Mouse (Mus musculus) brain, embryonic 14.5 days (tissue): ENCODE data around the gene Zfhx3.

Source experiments
- CTCF ChIP-seq: fragments of 200-500 bp; IDR thresholded peaks from 2 replicates; pipeline ENCODE4 v1.5.1; 2012; ENCODE audit warnings: inconsistent platforms, mild to moderate bottlenecking, moderate library complexity, borderline replicate concordance; ENCODE audit not compliant: insufficient read depth, insufficient read length; ENCODE audit errors: extremely low read depth
- POLR2A ChIP-seq: fragments of 200-500 bp; IDR thresholded peaks from 2 replicates; pipeline ENCODE4 v1.6.1; 2012; ENCODE audit warnings: mild to moderate bottlenecking, inconsistent platforms, borderline replicate concordance; ENCODE audit not compliant: poor library complexity, insufficient read depth, insufficient read length, severe bottlenecking; ENCODE audit errors: extremely low read depth

DNA sequence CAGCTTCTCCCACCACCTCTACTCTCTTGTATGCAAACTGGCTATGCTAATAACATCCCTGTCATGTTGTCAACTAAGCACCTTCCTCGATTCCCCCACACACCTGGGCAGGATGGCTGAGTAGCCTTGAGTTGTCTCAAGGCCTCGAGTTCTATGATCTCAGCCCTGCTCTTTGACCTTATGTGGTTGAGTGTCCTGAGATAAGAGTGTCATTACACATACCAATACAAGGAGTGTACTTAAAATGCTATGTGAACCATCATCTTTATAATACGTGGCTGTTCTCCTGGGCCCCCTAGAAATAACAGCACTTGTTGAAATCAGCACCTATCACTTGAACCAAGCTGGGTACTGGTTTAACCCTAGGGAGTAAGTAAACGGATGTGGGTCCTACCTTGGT lies 492.1 kb downstream of the Zfhx3 start:
- TF ChIP-seq CTCF: no peak
- no peak for TF ChIP-seq POLR2A
